Mouse (Mus musculus): ENCODE results near the gene Tram2. TPM values are rescaled to one million over a fixed set of nuclear protein-coding genes. Genes with fewer than 3 reads are reported as not detected.

Gene Tram2
- polyA plus RNA-seq, 1 experiment from 2014 or later: 2.0 TPM

- ATAC-seq: no peak
- Histone ChIP-seq H3K27me3 (ENCODE audit: control insufficient read depth, insufficient read depth, low read depth, low read length) (no peaks in the 10 kb centered on the region), H3K4me2 (ENCODE audit: low read length) (no peak overlapping the region), H3K9ac (ENCODE audit: low read depth, low read length) (no peak overlapping the region), H3K36me3 (ENCODE audit: control insufficient read depth, insufficient read depth, low read length) (no peaks in the 10 kb centered on the region), H3K9me3 (replicated peaks; ENCODE audit: control insufficient read depth, low read length, poor library complexity, severe bottlenecking) (no peaks in the 10 kb centered on the region), H3K4me3 (ENCODE audit: low read depth, low read length) (no peak overlapping the region), H3K27ac (ENCODE audit: low read length) (no peak overlapping the region), H3K4me1 (ENCODE audit: control insufficient read depth, insufficient read depth, low read length) (no peaks in the 10 kb centered on the region)
- WGBS: 81% methylated on average over 9 of the region's 9 CpGs
These were observed 104.5 kb downstream of the Tram2 start for GRCm38 (mm10) chr1:20974341-20975135.

- no peaks in the 10 kb centered on the region for H3K27me3 ChIP-seq (ENCODE audit: control insufficient read depth, insufficient read depth, low read depth, low read length)
- H3K9ac ChIP-seq (ENCODE audit: low read depth, low read length): no peak overlapping the region
- no peaks in the 10 kb centered on the region for H3K9me3 ChIP-seq (replicated peaks; ENCODE audit: control insufficient read depth, low read length, poor library complexity, severe bottlenecking)
- no peak for ATAC-seq
- no peaks in the 10 kb centered on the region for H3K4me1 ChIP-seq (ENCODE audit: control insufficient read depth, insufficient read depth, low read length)
- no peak overlapping the region for H3K27ac ChIP-seq (ENCODE audit: low read length)
- 96% methylated on average over 6 of the region's 6 CpGs for WGBS
- no peaks in the 10 kb centered on the region for H3K36me3 ChIP-seq (ENCODE audit: control insufficient read depth, insufficient read depth, low read length)
- no peak overlapping the region for H3K4me2 ChIP-seq (ENCODE audit: low read length)
- H3K4me3 ChIP-seq (ENCODE audit: low read depth, low read length): no peak overlapping the region
These were observed 105.6 kb downstream of the Tram2 start for GRCm38 (mm10) chr1:20973389-20973788.

GRCm38 (mm10) chr1:20969642-20970041 is 109.4 kb downstream of the Tram2 start:
- Histone ChIP-seq H3K9ac (ENCODE audit: low read depth, low read length) (no peak overlapping the region), H3K27ac (ENCODE audit: low read length) (no peak overlapping the region), H3K4me2 (ENCODE audit: low read length) (no peak overlapping the region), H3K27me3 (ENCODE audit: control insufficient read depth, insufficient read depth, low read depth, low read length) (no peaks in the 10 kb centered on the region), H3K9me3 (replicated peaks; ENCODE audit: control insufficient read depth, low read length, poor library complexity, severe bottlenecking) (no peaks in the 10 kb centered on the region), H3K4me3 (ENCODE audit: low read depth, low read length) (no peak overlapping the region), H3K4me1 (ENCODE audit: control insufficient read depth, insufficient read depth, low read length) (no peaks in the 10 kb centered on the region), H3K36me3 (ENCODE audit: control insufficient read depth, insufficient read depth, low read length) (no peaks in the 10 kb centered on the region)
- WGBS: 85% methylated on average over 2 of the region's 2 CpGs
- no peak for ATAC-seq

- H3K9me3 ChIP-seq (replicated peaks; ENCODE audit: control insufficient read depth, low read length, poor library complexity, severe bottlenecking): no peaks in the 10 kb centered on the region
- H3K27ac ChIP-seq (ENCODE audit: low read length): no peak overlapping the region
- no peaks in the 10 kb centered on the region for H3K36me3 ChIP-seq (ENCODE audit: control insufficient read depth, insufficient read depth, low read length)
- no peak overlapping the region for H3K9ac ChIP-seq (ENCODE audit: low read depth, low read length)
- H3K27me3 ChIP-seq (ENCODE audit: control insufficient read depth, insufficient read depth, low read depth, low read length): no peaks in the 10 kb centered on the region
- no peak overlapping the region for H3K4me2 ChIP-seq (ENCODE audit: low read length)
- H3K4me1 ChIP-seq (ENCODE audit: control insufficient read depth, insufficient read depth, low read length): peaks cover 4% of the 10 kb centered on the region
- 74% methylated on average over 3 of the region's 3 CpGs for WGBS
- ATAC-seq: no peak
- no peak overlapping the region for H3K4me3 ChIP-seq (ENCODE audit: low read depth, low read length)
These were observed 124.2 kb downstream of the Tram2 start for GRCm38 (mm10) chr1:20954876-20955275.

- peak overlapping the region; percentile 76 for H3K9ac ChIP-seq (ENCODE audit: low read depth, low read length)
- H3K27me3 ChIP-seq (ENCODE audit: control insufficient read depth, insufficient read depth, low read depth, low read length): no peaks in the 10 kb centered on the region
- WGBS: 2% methylated on average over 16 of the region's 16 CpGs
- H3K4me2 ChIP-seq (ENCODE audit: low read length): peak overlapping the region; percentile 65
- peak; percentile 81 for ATAC-seq
- peaks cover 4% of the 10 kb centered on the region for H3K4me1 ChIP-seq (ENCODE audit: control insufficient read depth, insufficient read depth, low read length)
- H3K4me3 ChIP-seq (ENCODE audit: low read depth, low read length): peak overlapping the region; percentile 56
- H3K9me3 ChIP-seq (replicated peaks; ENCODE audit: control insufficient read depth, low read length, poor library complexity, severe bottlenecking): no peaks in the 10 kb centered on the region
- no peaks in the 10 kb centered on the region for H3K36me3 ChIP-seq (ENCODE audit: control insufficient read depth, insufficient read depth, low read length)
- peak overlapping the region; percentile 89 for H3K27ac ChIP-seq (ENCODE audit: low read length)
These were observed 127.2 kb downstream of the Tram2 start for GRCm38 (mm10) chr1:20951799-20952198.

GRCm38 (mm10) chr1:20951300-20951763 is 127.7 kb downstream of the Tram2 start, which contains the start of gene Efhc1:
TSS of gene Efhc1 (plus strand) at chr1:20951626.
- Histone ChIP-seq H3K9me3 (replicated peaks; ENCODE audit: control insufficient read depth, low read length, poor library complexity, severe bottlenecking) (no peaks in the 10 kb centered on the region), H3K36me3 (ENCODE audit: control insufficient read depth, insufficient read depth, low read length) (no peaks in the 10 kb centered on the region), H3K27ac (ENCODE audit: low read length) (peak within 1 kb of the TSS; percentile 89), H3K9ac (ENCODE audit: low read depth, low read length) (peak within 1 kb of the TSS; percentile 76), H3K4me3 (ENCODE audit: low read depth, low read length) (peak within 1 kb of the TSS; percentile 56), H3K4me2 (ENCODE audit: low read length) (peak within 1 kb of the TSS; percentile 65), H3K27me3 (ENCODE audit: control insufficient read depth, insufficient read depth, low read depth, low read length) (no peaks in the 10 kb centered on the region), H3K4me1 (ENCODE audit: control insufficient read depth, insufficient read depth, low read length) (peaks cover 4% of the 10 kb centered on the region)
- WGBS: under 1% methylated on average over 19 of the region's 23 CpGs
- ATAC-seq: peak; percentile 98

Other genes with a start within 250 kb of the Tram2 start
- gene Paqr8, start 188.6 kb downstream of the Tram2 start, polyA plus RNA-seq (2015; fragmentation: Nextera tagmentation; extraction: Ambion mirVana): 33.7 and 34.1 TPM in 2 replicates
- 2.0 and 2.5 TPM in 2 replicates for gene Efhc1, start 127.6 kb downstream of the Tram2 start, polyA plus RNA-seq (2015; fragmentation: Nextera tagmentation; extraction: Ambion mirVana)
- gene Tmem14a, start 139.3 kb upstream of the Tram2 start, polyA plus RNA-seq (2015; fragmentation: Nextera tagmentation; extraction: Ambion mirVana): 18.8 and 20.7 TPM in 2 replicates
- gene Gsta3, start 161.4 kb upstream of the Tram2 start, polyA plus RNA-seq (2015; fragmentation: Nextera tagmentation; extraction: Ambion mirVana): 0.28 and 1.0 TPM in 2 replicates

Data from midbrain, embryonic 16.5 days (tissue).